Mouse (Mus musculus) hindbrain, embryonic 15.5 days (tissue): ENCODE results near the gene Myo7a. TPM values are rescaled to one million over a fixed set of nuclear protein-coding genes. Genes with fewer than 3 reads are reported as not detected.

ENCODE experiments used
- ATAC-seq: fragments of 200-750 bp; cut with Nextera tagmentation; 2 replicates; pipeline ENCODE4 v1.8.0; 2017; ENCODE audit warnings: low read depth, moderate number of reproducible peaks, moderate TSS enrichment; ENCODE audit not compliant: low FRiP score
- H3K27ac ChIP-seq: fragments of 300-500 bp; sonication (generic); replicated peaks from 2 replicates; pipeline ENCODE4 v1.5.1; 2015; ENCODE audit warnings: mild to moderate bottlenecking, inconsistent platforms
- H3K27me3 ChIP-seq: fragments of 300-500 bp; sonication (generic); 2 replicates; pipeline ENCODE4 v1.6.1; 2015; ENCODE audit warnings: control low read depth, inconsistent platforms
- H3K36me3 ChIP-seq: fragments of 300-500 bp; sonication (generic); 2 replicates; pipeline ENCODE4 v1.6.1; 2015; ENCODE audit warnings: control low read depth, inconsistent platforms
- H3K4me1 ChIP-seq: fragments of 300-500 bp; sonication (generic); replicated peaks from 2 replicates; pipeline ENCODE4 v1.6.1; 2015; ENCODE audit warnings: control low read depth, inconsistent platforms
- H3K4me2 ChIP-seq: fragments of 300-500 bp; sonication (generic); 2 replicates; pipeline ENCODE4 v1.6.1; 2015; ENCODE audit warnings: moderate library complexity, mild to moderate bottlenecking, inconsistent platforms
- H3K4me3 ChIP-seq: fragments of 300-500 bp; sonication (generic); 2 replicates; pipeline ENCODE4 v1.5.1; 2015; ENCODE audit warnings: mild to moderate bottlenecking, inconsistent platforms
- H3K9ac ChIP-seq: fragments of 300-500 bp; sonication (generic); 2 replicates; pipeline ENCODE4 v1.6.1; 2015; ENCODE audit warnings: inconsistent platforms
- H3K9me3 ChIP-seq: fragments of 300-500 bp; sonication (generic); 2 replicates; pipeline ENCODE4 v1.6.1; 2016; ENCODE audit warnings: control low read depth, inconsistent platforms
- WGBS: fragments of 180-500 bp; shearing (Covaris S2); methylation state at CpG from one replicate; pipeline ENCODE4 v1.1.7; 2015; 5-methylcytosine and 5-hydroxymethylcytosine counted together
- polyA plus RNA-seq: library from polyadenylated mRNA; unstranded; fragments of >200 nt; fragmentation: Nextera tagmentation; extraction: Ambion mirVana; gene quantifications from 2 replicates; pipeline ENCODE4 v1.2.1, GENCODE M21; 2015

Gene Myo7a
- polyA plus RNA-seq, 1 experiment from 2014 or later = 19.3 TPM

DNA sequence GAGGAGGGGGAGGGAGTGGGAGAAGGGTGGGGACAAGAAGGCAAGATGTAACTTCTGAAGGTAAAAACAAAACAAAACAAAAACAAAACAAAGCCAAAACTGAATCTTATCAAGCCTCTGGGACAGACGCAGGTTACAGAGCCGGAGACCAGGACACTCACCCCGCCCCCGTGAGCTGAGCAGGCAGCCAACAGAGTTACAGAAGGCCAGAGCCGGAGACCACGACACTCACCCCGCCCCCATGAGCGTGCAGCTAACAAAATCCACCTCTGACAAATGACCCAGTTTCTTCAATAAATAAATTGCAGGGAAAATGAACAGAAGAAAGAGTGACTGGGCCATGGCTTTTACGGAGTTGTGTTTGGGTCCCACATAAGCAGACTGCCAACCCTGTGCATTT lies 19.9 kb upstream of the Myo7a start:
- Histone ChIP-seq H3K4me2 (no peak overlapping the region), H3K9me3 (no peaks in the 10 kb centered on the region), H3K4me1 (peaks cover 24% of the 10 kb centered on the region), H3K27me3 (no peaks in the 10 kb centered on the region), H3K9ac (no peak overlapping the region), H3K36me3 (peaks cover 8% of the 10 kb centered on the region), H3K27ac (no peak overlapping the region), H3K4me3 (no peak overlapping the region)
- WGBS = 16% methylated on average over 9 of the region's 9 CpGs
- ATAC-seq = no peak

DNA sequence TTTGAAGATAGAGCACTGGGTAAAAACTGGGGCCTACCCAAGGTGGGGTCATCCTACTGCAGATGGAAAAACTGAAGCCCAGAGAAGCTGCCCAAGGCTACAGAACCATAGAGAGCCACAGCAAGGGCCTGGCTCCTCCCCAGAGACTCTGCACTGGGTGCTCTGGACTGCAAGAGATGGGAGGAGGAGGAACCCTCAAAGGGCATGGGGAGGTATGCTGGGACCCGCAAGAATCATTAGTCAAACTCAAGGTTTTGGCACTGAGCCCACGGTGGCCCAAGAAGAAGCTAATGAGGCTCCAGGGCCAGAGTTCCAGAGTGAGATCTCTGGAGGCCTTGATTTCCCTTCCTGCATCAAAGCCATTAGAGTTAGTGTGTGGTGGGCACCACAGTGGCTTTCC lies 18.7 kb upstream of the Myo7a start:
- no peak for ATAC-seq
- Histone ChIP-seq H3K4me1 (peaks cover 21% of the 10 kb centered on the region), H3K9me3 (no peaks in the 10 kb centered on the region), H3K4me3 (no peak overlapping the region), H3K27ac (no peak overlapping the region), H3K36me3 (peaks cover 8% of the 10 kb centered on the region), H3K4me2 (no peak overlapping the region), H3K9ac (no peak overlapping the region), H3K27me3 (no peaks in the 10 kb centered on the region)
- 67% methylated on average over 2 of the region's 2 CpGs for WGBS

DNA sequence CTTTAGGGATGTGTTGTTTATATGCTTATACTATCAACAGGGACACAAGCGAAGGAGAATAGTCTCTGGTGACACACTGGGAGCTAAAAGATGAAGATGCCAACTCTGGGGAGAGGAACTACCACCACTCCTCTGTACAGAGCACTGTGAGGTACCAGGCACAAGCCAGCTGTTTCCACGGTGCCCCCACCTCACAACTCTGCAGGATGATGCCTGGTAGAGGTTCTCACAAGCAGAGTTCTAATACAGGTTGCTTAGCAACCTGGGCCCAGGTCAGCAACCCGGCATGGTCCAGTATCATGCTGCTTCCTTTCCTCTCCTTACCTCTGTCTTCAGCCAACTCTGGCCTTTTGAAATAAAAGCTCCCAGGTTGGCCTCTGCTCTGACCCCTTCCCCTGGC lies 18.3 kb upstream of the Myo7a start:
- Histone ChIP-seq H3K36me3 (peaks cover 8% of the 10 kb centered on the region), H3K9ac (no peak overlapping the region), H3K4me2 (no peak overlapping the region), H3K27ac (no peak overlapping the region), H3K4me3 (no peak overlapping the region), H3K4me1 (peaks cover 21% of the 10 kb centered on the region), H3K27me3 (no peaks in the 10 kb centered on the region), H3K9me3 (no peaks in the 10 kb centered on the region)
- ATAC-seq = no peak
- WGBS = 44% methylated on average over 3 of the region's 3 CpGs

DNA sequence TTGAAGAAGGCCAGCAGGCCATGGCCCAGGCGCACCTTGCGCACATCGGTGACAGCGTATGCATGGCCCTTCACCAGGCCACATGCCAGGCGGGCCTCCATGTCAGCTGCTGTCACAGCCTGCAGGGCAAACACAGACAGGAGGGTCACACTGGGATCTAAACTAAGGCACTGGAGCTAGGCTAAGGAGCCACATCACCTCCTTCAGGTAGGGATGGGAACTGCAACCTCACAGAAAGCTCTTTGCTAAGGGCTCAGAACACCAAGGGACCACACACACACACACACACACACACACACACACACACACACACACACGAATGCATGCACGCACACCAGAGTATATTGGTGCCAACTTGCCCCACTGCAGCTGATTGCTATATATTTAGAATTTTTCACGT lies 12.4 kb upstream of the Myo7a start:
- Histone ChIP-seq H3K27me3 (no peaks in the 10 kb centered on the region), H3K4me2 (no peak overlapping the region), H3K27ac (no peak overlapping the region), H3K36me3 (peaks cover 16% of the 10 kb centered on the region), H3K9ac (no peak overlapping the region), H3K9me3 (no peaks in the 10 kb centered on the region), H3K4me3 (no peak overlapping the region), H3K4me1 (no peaks in the 10 kb centered on the region)
- no peak for ATAC-seq
- WGBS = 95% methylated on average over 8 of the region's 8 CpGs

DNA sequence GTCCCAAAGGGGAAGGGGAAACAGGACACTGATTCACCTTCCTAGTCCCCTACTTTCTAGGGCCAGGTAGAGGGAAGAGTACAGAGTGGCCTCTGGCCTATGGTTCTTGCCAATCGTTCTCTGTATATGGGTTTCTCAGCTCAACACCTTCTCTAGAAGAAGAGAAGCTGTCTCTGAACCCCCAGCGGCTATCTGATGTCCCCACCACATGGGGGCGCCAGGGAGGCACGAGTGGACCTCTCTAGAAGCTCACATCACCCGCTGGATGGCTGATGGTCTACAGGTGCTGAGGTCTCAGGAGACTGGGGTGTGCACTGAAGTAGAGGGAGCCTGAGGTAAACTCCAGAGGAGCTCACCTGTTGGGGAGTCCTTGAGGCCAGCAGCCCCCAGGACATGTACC lies 6.1 kb upstream of the Myo7a start:
- 37% methylated on average over 5 of the region's 5 CpGs for WGBS
- peaks cover 11% of the 10 kb centered on the region; the same call in 1 of the 2 replicates for H3K36me3 ChIP-seq
- H3K4me2 ChIP-seq = no peak overlapping the region
- no peak for ATAC-seq
- H3K4me1 ChIP-seq = peaks cover 3% of the 10 kb centered on the region
- H3K9me3 ChIP-seq = no peaks in the 10 kb centered on the region
- no peak overlapping the region for H3K9ac ChIP-seq
- no peak overlapping the region for H3K27ac ChIP-seq
- no peaks in the 10 kb centered on the region for H3K27me3 ChIP-seq
- no peak overlapping the region for H3K4me3 ChIP-seq

DNA sequence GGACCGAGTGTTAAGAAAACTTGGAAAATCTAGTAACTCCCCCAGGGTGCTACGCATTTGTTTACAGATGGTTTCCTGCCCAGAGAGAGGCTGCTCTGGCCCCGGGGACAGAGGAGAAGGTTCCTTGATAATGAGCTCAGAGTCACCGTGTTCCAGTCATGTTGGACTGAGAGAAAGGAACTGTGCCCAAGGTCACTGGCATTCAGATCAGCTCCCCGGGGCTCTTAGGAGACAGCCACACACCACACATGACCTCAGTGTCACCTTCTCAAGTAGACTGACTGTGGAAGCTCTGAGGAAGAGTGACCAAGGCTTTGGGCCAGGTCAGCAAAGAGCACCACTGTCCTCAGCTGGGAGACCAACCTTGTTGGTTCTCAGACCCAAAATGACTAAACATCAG lies 5.4 kb upstream of the Myo7a start:
- H3K9me3 ChIP-seq = no peaks in the 10 kb centered on the region
- no peak overlapping the region for H3K27ac ChIP-seq
- peaks cover 8% of the 10 kb centered on the region for H3K4me1 ChIP-seq
- H3K9ac ChIP-seq = no peak overlapping the region
- no peak for ATAC-seq
- no peak overlapping the region for H3K4me3 ChIP-seq
- H3K4me2 ChIP-seq = no peak overlapping the region
- H3K27me3 ChIP-seq = no peaks in the 10 kb centered on the region
- H3K36me3 ChIP-seq = peaks cover 11% of the 10 kb centered on the region; the same call in 1 of the 2 replicates
- WGBS = 64% methylated on average over 5 of the region's 5 CpGs

DNA sequence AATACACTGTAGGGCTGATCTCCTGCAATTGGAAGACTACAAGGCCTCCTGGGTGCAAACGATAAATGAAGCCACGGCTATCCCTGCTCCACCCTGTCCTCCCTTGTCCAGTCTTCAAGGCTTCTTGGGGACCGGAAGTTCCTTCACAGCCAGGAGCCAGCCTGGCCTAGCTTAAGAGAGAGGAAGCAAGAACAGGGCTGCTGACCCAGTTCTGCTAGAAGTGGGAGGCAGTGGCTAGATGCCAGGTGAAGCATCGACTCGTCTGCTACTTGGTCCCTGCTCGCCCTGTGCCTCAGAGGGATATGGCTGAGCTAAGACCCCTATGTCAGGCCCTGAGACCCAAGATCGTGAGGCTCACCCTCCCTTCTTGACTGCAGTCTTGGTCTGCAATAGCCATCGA lies 2.3 kb upstream of the Myo7a start:
- peaks cover 2% of the 10 kb centered on the region; the same call in 1 of the 2 replicates for H3K36me3 ChIP-seq
- H3K4me1 ChIP-seq = peaks cover 13% of the 10 kb centered on the region
- no peaks in the 10 kb centered on the region for H3K9me3 ChIP-seq
- WGBS = 80% methylated on average over 8 of the region's 8 CpGs
- H3K27ac ChIP-seq = no peak overlapping the region
- no peak for ATAC-seq
- H3K9ac ChIP-seq = no peak overlapping the region
- no peaks in the 10 kb centered on the region for H3K27me3 ChIP-seq
- no peak overlapping the region for H3K4me2 ChIP-seq
- H3K4me3 ChIP-seq = no peak overlapping the region

DNA sequence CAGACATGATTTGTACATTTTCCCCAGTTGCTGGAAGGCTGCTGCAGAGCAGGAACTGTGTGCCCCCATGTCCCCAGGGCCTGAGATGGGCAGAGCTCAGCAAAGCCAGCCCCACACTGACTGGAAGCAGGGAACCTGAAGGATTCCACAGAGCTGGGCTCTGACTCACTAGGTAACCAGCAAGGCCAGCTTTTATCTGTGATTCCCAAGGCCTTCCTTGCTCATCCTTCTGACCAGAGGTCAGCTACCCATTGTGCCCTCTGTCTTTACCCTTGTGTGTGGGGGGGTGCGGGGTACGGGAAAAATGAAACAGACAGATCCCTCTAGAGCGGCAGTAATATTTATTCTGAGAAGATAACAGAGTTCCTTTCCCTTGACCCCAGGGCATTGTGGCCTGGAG lies 1.9 kb upstream of the Myo7a start:
- no peaks in the 10 kb centered on the region for H3K27me3 ChIP-seq
- no peaks in the 10 kb centered on the region for H3K9me3 ChIP-seq
- no peak overlapping the region for H3K9ac ChIP-seq
- H3K4me3 ChIP-seq = no peak overlapping the region
- 88% methylated on average over 3 of the region's 3 CpGs for WGBS
- H3K4me1 ChIP-seq = peaks cover 13% of the 10 kb centered on the region
- no peak for ATAC-seq
- no peak overlapping the region for H3K4me2 ChIP-seq
- H3K27ac ChIP-seq = no peak overlapping the region
- H3K36me3 ChIP-seq = peaks cover 2% of the 10 kb centered on the region; the same call in 1 of the 2 replicates

DNA sequence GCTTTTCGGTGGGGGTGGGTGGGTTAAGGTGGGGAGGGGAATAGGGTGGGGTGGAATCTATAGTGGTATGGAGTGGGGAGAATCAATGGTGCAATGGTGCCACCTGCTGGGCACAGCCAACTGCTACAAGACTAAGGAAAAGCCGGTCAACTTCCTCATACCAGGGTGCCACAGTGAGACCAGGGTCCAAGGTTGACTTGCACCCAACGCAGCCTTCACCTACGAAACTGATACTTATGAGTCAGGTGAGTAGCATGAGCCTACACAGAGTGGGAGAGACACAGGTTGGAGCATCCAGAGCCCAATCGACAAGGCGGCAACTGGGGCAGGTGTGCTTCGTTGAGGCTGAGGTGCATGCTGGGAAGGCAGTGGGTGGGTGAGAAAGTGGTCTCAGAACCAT lies 1.0 kb upstream of the Myo7a start:
- Histone ChIP-seq H3K4me3 (peak overlapping the region; percentile 23), H3K36me3 (peaks cover 2% of the 10 kb centered on the region; the same call in 1 of the 2 replicates), H3K27ac (no peak overlapping the region), H3K4me2 (peak overlapping the region; percentile 55), H3K9ac (peak overlapping the region; percentile 32; the same call in 1 of the 2 replicates), H3K9me3 (no peaks in the 10 kb centered on the region), H3K27me3 (no peaks in the 10 kb centered on the region), H3K4me1 (peaks cover 13% of the 10 kb centered on the region)
- ATAC-seq = peak; percentile 73
- 10% methylated on average over 7 of the region's 7 CpGs for WGBS

DNA sequence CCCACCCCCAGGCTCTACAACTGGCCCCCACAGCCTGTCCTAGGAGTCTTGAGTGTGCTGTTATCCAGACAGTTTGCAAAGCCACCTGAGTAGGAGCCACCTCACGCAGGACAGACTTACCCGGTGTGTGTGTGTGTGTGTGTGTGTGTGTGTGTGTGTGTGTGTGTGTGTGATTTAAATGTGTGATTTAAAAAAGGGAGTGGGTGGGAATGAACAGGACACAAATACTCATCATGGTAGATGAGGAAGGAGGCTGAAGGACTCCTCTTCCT lies 573 bp upstream of the Myo7a start:
- Histone ChIP-seq H3K36me3 (peaks cover 2% of the 10 kb centered on the region; the same call in 1 of the 2 replicates), H3K4me1 (peaks cover 13% of the 10 kb centered on the region), H3K9me3 (no peaks in the 10 kb centered on the region), H3K4me3 (no peak overlapping the region), H3K27ac (no peak overlapping the region), H3K9ac (no peak overlapping the region), H3K27me3 (no peaks in the 10 kb centered on the region), H3K4me2 (peak overlapping the region; percentile 55)
- peak; percentile 32; the same call in 1 of the 2 replicates for ATAC-seq
- 75% methylated on average over 2 of the region's 2 CpGs for WGBS

DNA sequence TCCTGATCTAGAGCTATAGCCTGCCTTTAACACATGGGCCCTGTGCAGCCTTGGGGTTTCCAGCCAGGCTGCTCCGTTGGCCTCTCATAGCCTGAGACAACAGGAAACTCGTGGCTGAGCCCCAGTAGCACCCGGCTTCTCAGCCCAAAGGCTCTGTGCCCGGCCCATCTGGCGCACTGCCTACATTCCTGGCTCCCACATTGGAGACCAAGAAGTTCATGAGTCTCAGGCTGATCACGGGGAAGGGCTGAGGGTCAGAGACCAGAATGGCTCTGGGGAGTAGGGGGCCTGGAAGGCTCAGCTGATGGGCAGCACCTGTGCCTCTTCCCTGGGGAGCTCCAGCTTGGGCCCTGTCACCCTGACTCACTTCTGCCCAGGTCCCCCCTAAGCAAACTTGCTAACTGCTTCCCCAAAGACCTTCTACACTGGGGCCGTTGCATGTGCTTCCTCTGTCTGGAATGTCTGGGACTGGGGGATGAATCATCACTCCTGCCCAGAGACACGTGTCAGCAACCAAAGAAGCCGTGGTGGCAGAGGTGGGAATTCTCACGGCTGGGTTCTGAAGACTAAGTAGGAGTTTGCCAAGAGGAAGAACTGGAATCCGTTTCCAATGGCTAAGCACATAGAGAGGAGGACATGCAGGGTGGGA lies 2.2 kb downstream of the Myo7a start:
- Histone ChIP-seq H3K4me2 (no peak overlapping the region), H3K27ac (no peak overlapping the region), H3K9ac (no peak overlapping the region), H3K4me3 (no peak overlapping the region), H3K27me3 (0 out of 2 replicates have a peak, but pooled peaks cover 3% of the 10 kb centered on the region), H3K9me3 (no peaks in the 10 kb centered on the region), H3K4me1 (peaks cover 13% of the 10 kb centered on the region), H3K36me3 (no peaks in the 10 kb centered on the region)
- 62% methylated on average over 11 of the region's 11 CpGs for WGBS
- ATAC-seq = no peak

DNA sequence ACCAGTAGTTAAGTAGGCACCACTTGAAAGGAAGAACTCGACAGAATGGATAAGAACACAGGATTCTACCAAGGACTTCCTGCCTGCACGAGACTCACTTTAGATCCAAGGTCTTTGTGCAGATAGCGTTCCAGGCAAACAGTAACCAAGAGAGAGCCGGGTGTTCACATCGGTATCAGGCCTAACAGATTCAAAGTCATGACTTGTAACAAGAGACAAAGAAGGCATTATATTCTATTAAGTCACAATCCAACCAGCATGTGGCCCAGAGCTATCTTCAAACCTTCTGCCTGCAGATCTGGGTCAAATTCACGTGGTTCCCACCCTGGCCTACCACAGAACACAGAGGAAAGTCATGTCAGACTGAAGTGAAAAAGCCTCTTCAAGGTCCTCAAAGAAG lies 4.7 kb downstream of the Myo7a start:
- H3K4me1 ChIP-seq = peaks cover 12% of the 10 kb centered on the region; the same call in 1 of the 2 replicates
- no peak for ATAC-seq
- no peaks in the 10 kb centered on the region for H3K9me3 ChIP-seq
- no peak overlapping the region for H3K9ac ChIP-seq
- no peak overlapping the region for H3K4me3 ChIP-seq
- H3K4me2 ChIP-seq = no peak overlapping the region
- H3K27ac ChIP-seq = no peak overlapping the region
- H3K36me3 ChIP-seq = no peaks in the 10 kb centered on the region
- 71% methylated on average over 6 of the region's 6 CpGs for WGBS
- peaks cover 16% of the 10 kb centered on the region; the same call in 1 of the 2 replicates for H3K27me3 ChIP-seq

DNA sequence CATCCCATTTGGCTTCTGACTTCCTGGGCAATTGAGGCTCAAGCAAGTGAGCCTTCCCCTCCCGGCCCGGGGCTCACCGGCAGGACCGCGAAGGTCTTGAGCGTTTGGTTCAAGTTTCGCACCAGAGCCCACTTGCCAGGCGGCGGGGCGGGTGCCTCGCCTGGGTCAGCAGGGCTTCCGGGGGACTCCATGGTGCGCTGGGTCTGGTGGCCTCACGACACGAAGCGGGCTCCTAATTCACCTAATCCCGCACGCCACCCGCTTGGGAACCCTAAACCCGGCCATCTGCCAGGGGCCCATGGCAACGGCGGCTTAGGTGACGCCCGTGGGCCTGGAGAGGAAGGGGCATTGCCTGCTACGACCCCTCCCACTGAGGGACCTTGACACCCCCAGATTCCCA lies 8.1 kb downstream of the Myo7a start:
- WGBS = 8% methylated on average over 25 of the region's 25 CpGs
- no peak overlapping the region for H3K27ac ChIP-seq
- 0 out of 2 replicates have a peak overlapping the region, but pooled peaks have one; percentile 1 for H3K4me3 ChIP-seq
- H3K4me1 ChIP-seq = peaks cover 6% of the 10 kb centered on the region; the same call in 1 of the 2 replicates
- no peaks in the 10 kb centered on the region for H3K36me3 ChIP-seq
- H3K9ac ChIP-seq = no peak overlapping the region
- peaks cover 16% of the 10 kb centered on the region; the same call in 1 of the 2 replicates for H3K27me3 ChIP-seq
- H3K9me3 ChIP-seq = no peaks in the 10 kb centered on the region
- ATAC-seq = no peak
- peak overlapping the region; percentile 43 for H3K4me2 ChIP-seq
